Mouse (Mus musculus) neural tube, embryonic 14.5 days (tissue): ENCODE measurements around the gene Slc6a9. TPM values are rescaled to one million over a fixed set of nuclear protein-coding genes. Genes with fewer than 3 reads are reported as not detected.

Experiments used
- ATAC-seq: fragments of 200-750 bp; cut with Nextera tagmentation; 2 replicates; pipeline ENCODE4 v1.8.0; 2017; ENCODE audit warnings: low read depth, mild to moderate bottlenecking, moderate TSS enrichment, moderate library complexity
- H3K27ac ChIP-seq: fragments of 300-500 bp; sonication (generic); 2 replicates; pipeline ENCODE4 v1.5.1; 2014; ENCODE audit warnings: low read depth, mild to moderate bottlenecking, control low read depth, low read length, moderate library complexity, mixed read lengths
- H3K27me3 ChIP-seq: fragments of 300-500 bp; sonication (generic); 2 replicates; pipeline ENCODE4 v1.6.1; 2014; ENCODE audit warnings: low read length; ENCODE audit not compliant: control insufficient read depth, insufficient read depth
- H3K36me3 ChIP-seq: fragments of 300-500 bp; sonication (generic); 2 replicates; pipeline ENCODE4 v1.6.1; 2014; ENCODE audit warnings: low read length, mixed read lengths; ENCODE audit not compliant: control insufficient read depth, insufficient read depth
- H3K4me1 ChIP-seq: fragments of 300-500 bp; sonication (generic); 2 replicates; pipeline ENCODE4 v1.6.1; 2014; ENCODE audit warnings: low read length; ENCODE audit not compliant: control insufficient read depth, insufficient read depth
- H3K4me2 ChIP-seq: fragments of 300-500 bp; sonication (generic); 2 replicates; pipeline ENCODE4 v1.6.1; 2014; ENCODE audit warnings: mild to moderate bottlenecking, low read depth, low read length, control low read depth
- H3K4me3 ChIP-seq: fragments of 300-500 bp; sonication (generic); 2 replicates; pipeline ENCODE4 v1.5.1; 2014; ENCODE audit warnings: low read depth, low read length, control low read depth, mixed read lengths
- H3K9ac ChIP-seq: fragments of 300-500 bp; sonication (generic); replicated peaks from 2 replicates; pipeline ENCODE4 v1.6.1; 2014; ENCODE audit warnings: low read depth, mild to moderate bottlenecking, control low read depth, low read length, mixed read lengths
- H3K9me3 ChIP-seq: fragments of 300-500 bp; sonication (generic); 2 replicates; pipeline ENCODE4 v1.6.1; 2016; ENCODE audit warnings: low read length; ENCODE audit not compliant: control insufficient read depth
- WGBS: fragments of 180-500 bp; shearing (Covaris S2); extraction: QIAGEN DNeasy Blood & Tissue Kit; methylation state at CpG from one replicate; pipeline ENCODE4 v1.1.7; 2014; 5-methylcytosine and 5-hydroxymethylcytosine counted together
- polyA plus RNA-seq: library from polyadenylated mRNA; unstranded; fragments of >200 nt; fragmentation: Nextera tagmentation; extraction: Ambion mirVana; gene quantifications from 2 replicates; pipeline ENCODE4 v1.2.1, GENCODE M21; 2014

Gene Slc6a9
- polyA plus RNA-seq, 1 experiment from 2014 or later = 42.9 TPM

- H3K9ac ChIP-seq = no peak overlapping the region
- H3K4me2 ChIP-seq = no peak overlapping the region
- no peak overlapping the region for H3K4me3 ChIP-seq
- H3K27ac ChIP-seq = no peak overlapping the region
- 87% methylated on average over 9 of the region's 9 CpGs for WGBS
- no peaks in the 10 kb centered on the region for H3K36me3 ChIP-seq
- H3K4me1 ChIP-seq = peaks cover 4% of the 10 kb centered on the region; the same call in 1 of the 2 replicates
- no peaks in the 10 kb centered on the region for H3K9me3 ChIP-seq
- H3K27me3 ChIP-seq = no peaks in the 10 kb centered on the region
- ATAC-seq = no peak
Observed at GRCm38 (mm10) chr4:117860570-117860969, 26.3 kb downstream of the Slc6a9 start.

- H3K27me3 ChIP-seq = no peaks in the 10 kb centered on the region
- ATAC-seq = peak; percentile 79
- H3K27ac ChIP-seq = no peak overlapping the region
- no peak overlapping the region for H3K4me2 ChIP-seq
- no peak overlapping the region for H3K4me3 ChIP-seq
- WGBS = 38% methylated on average over 4 of the region's 4 CpGs
- no peak overlapping the region for H3K9ac ChIP-seq
- no peaks in the 10 kb centered on the region for H3K9me3 ChIP-seq
- H3K36me3 ChIP-seq = no peaks in the 10 kb centered on the region
- H3K4me1 ChIP-seq = peaks cover 11% of the 10 kb centered on the region; the same call in 1 of the 2 replicates
Observed at GRCm38 (mm10) chr4:117862823-117863222, 28.5 kb downstream of the Slc6a9 start.

DNA sequence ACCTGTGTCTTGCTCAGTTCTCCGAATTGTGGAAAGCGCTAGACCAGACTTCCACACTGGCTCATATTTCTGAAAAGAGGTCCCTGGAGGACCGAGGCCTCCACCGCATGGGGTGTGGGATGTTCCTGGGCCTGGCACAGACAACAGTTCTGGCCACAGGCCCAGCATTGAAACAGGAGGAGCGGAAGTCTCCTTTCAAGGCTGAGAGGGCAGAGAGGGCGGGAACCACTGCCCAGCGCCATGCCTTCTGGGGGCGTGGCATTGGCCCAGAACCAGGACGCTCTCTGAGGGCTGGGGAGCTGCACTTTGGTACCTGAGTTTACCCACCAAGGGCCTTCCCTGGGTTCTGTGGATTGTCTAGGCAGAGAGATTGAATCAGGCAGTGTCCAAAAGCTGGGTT, 31.8 kb downstream of the Slc6a9 start:
- WGBS = 53% methylated on average over 9 of the region's 9 CpGs
- Histone ChIP-seq H3K9me3 (no peaks in the 10 kb centered on the region), H3K4me2 (no peak overlapping the region), H3K27ac (0 out of 2 replicates have a peak overlapping the region, but pooled peaks have one; percentile 34), H3K9ac (no peak overlapping the region), H3K4me3 (no peak overlapping the region), H3K27me3 (no peaks in the 10 kb centered on the region), H3K4me1 (peaks cover 7% of the 10 kb centered on the region; the same call in 1 of the 2 replicates), H3K36me3 (no peaks in the 10 kb centered on the region)
- peak; percentile 32; the same call in 1 of the 2 replicates for ATAC-seq

GRCm38 (mm10) chr4:117867000-117867399, 32.7 kb downstream of the Slc6a9 start:
- H3K36me3 ChIP-seq = no peaks in the 10 kb centered on the region
- no peak overlapping the region for H3K4me2 ChIP-seq
- no peaks in the 10 kb centered on the region for H3K9me3 ChIP-seq
- no peak overlapping the region for H3K9ac ChIP-seq
- H3K4me3 ChIP-seq = no peak overlapping the region
- no peaks in the 10 kb centered on the region for H3K27me3 ChIP-seq
- H3K27ac ChIP-seq = no peak overlapping the region
- H3K4me1 ChIP-seq = peaks cover 7% of the 10 kb centered on the region; the same call in 1 of the 2 replicates
- 85% methylated on average over 6 of the region's 6 CpGs for WGBS
- no peak for ATAC-seq

DNA sequence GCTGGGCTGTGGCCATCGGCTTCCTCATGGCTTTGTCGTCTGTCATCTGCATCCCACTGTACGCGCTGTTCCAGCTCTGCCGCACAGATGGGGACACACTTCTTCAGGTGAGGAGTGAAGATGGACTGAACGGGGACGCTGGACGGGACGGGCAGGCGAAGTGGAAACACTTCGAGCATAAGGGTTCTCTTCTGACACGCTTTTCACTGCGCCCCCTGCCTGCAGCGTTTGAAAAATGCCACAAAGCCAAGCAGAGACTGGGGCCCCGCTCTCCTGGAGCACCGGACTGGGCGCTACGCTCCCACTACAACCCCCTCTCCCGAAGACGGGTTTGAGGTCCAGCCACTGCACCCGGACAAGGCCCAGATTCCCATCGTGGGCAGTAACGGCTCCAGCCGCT, 33.5 kb downstream of the Slc6a9 start:
- Histone ChIP-seq H3K9ac (no peak overlapping the region), H3K36me3 (no peaks in the 10 kb centered on the region), H3K9me3 (no peaks in the 10 kb centered on the region), H3K4me1 (peaks cover 7% of the 10 kb centered on the region; the same call in 1 of the 2 replicates), H3K4me2 (no peak overlapping the region), H3K27ac (no peak overlapping the region), H3K27me3 (no peaks in the 10 kb centered on the region), H3K4me3 (no peak overlapping the region)
- ATAC-seq = no peak
- 15% methylated on average over 24 of the region's 24 CpGs for WGBS

DNA sequence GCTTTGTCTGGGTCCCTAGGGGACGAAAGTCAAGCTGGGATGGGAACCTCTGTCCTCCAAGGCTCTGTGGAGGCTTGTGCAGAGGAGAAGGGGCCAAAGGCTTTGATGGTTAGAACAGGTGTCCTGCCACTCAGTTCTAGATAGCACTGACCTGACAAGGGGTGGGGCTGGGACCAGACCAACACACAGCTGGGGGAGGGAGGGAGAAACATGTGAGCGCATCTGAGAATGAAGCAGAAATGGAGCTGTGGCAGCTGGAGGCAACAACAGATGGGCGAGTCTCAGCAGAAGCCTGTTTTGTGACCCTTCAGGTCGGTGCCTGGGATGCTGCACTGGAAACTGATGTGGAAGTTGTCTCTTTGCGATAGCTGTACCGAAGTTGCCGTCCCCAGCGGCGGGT, 35.0 kb downstream of the Slc6a9 start:
- Histone ChIP-seq H3K27me3 (no peaks in the 10 kb centered on the region), H3K4me1 (peaks cover 7% of the 10 kb centered on the region; the same call in 1 of the 2 replicates), H3K9ac (no peak overlapping the region), H3K4me2 (no peak overlapping the region), H3K27ac (no peak overlapping the region), H3K4me3 (no peak overlapping the region), H3K9me3 (no peaks in the 10 kb centered on the region), H3K36me3 (peaks cover 9% of the 10 kb centered on the region; the same call in 1 of the 2 replicates)
- no peak for ATAC-seq
- WGBS = 73% methylated on average over 9 of the region's 9 CpGs

- no peak overlapping the region for H3K4me2 ChIP-seq
- peaks cover 7% of the 10 kb centered on the region; the same call in 1 of the 2 replicates for H3K4me1 ChIP-seq
- H3K27ac ChIP-seq = no peak overlapping the region
- no peak overlapping the region for H3K9ac ChIP-seq
- no peaks in the 10 kb centered on the region for H3K27me3 ChIP-seq
- H3K9me3 ChIP-seq = no peaks in the 10 kb centered on the region
- WGBS = 62% methylated on average over 1 of the region's 1 CpGs
- no peak for ATAC-seq
- peaks cover 15% of the 10 kb centered on the region; the same call in 1 of the 2 replicates for H3K36me3 ChIP-seq
- no peak overlapping the region for H3K4me3 ChIP-seq
Observed at GRCm38 (mm10) chr4:117870437-117870836, 36.1 kb downstream of the Slc6a9 start.

GRCm38 (mm10) chr4:117871787-117872186, 37.5 kb downstream of the Slc6a9 start:
- H3K4me1 ChIP-seq = no peaks in the 10 kb centered on the region
- WGBS = 77% methylated on average over 7 of the region's 7 CpGs
- no peak overlapping the region for H3K4me3 ChIP-seq
- no peak overlapping the region for H3K4me2 ChIP-seq
- no peak for ATAC-seq
- H3K27me3 ChIP-seq = no peaks in the 10 kb centered on the region
- no peak overlapping the region for H3K27ac ChIP-seq
- H3K9ac ChIP-seq = no peak overlapping the region
- H3K9me3 ChIP-seq = no peaks in the 10 kb centered on the region
- peaks cover 23% of the 10 kb centered on the region; the same call in 1 of the 2 replicates for H3K36me3 ChIP-seq

- H3K4me2 ChIP-seq = 0 out of 2 replicates have a peak within 1 kb of the TSS, but pooled peaks have one; percentile 14
Observed at GRCm38 (mm10) chr4:117872471-117872886, 38.2 kb downstream of the Slc6a9 start, which contains the start of gene Ccdc24. Gene Ccdc24, minus strand, starts transcription at chr4:117872557.

More at GRCm38 (mm10) chr4:117872471-117872886, 38.2 kb downstream of the Slc6a9 start, which contains the start of gene Ccdc24:
- ATAC-seq = no peak; the same call in 1 of the 2 replicates
- H3K9ac ChIP-seq = 0 out of 2 replicates have a peak within 1 kb of the TSS, but pooled peaks have one; percentile 11
- H3K36me3 ChIP-seq = peaks cover 30% of the 10 kb centered on the region; the same call in 1 of the 2 replicates
- H3K4me3 ChIP-seq = no peak within 1 kb of the TSS
- no peaks in the 10 kb centered on the region for H3K9me3 ChIP-seq
- 10% methylated on average over 14 of the region's 14 CpGs for WGBS
- no peak within 1 kb of the TSS for H3K27ac ChIP-seq
- H3K27me3 ChIP-seq = no peaks in the 10 kb centered on the region
- no peaks in the 10 kb centered on the region for H3K4me1 ChIP-seq
